Mouse (Mus musculus) erythroblast, embryonic 14.5 days (primary cell): ENCODE results near the gene Acadl.

ENCODE experiments used
- GATA1 ChIP-seq: IDR thresholded peaks from 2 replicates; pipeline ENCODE4 v1.6.1; 2012; ENCODE audit warnings: low read length, inconsistent platforms, mixed read lengths
- TAL1 ChIP-seq: IDR thresholded peaks from 3 replicates; pipeline ENCODE4 v1.6.1; 2012; ENCODE audit warnings: low read length, inconsistent platforms, mixed read lengths

- no peak for TF ChIP-seq GATA1
- TF ChIP-seq TAL1: no peak
These were observed 49.9 kb downstream of the Acadl start for GRCm38 (mm10) chr1:66813191-66813590.
